Mouse (Mus musculus): Measurements from ENCODE around the gene Slc5a2.

DNA sequence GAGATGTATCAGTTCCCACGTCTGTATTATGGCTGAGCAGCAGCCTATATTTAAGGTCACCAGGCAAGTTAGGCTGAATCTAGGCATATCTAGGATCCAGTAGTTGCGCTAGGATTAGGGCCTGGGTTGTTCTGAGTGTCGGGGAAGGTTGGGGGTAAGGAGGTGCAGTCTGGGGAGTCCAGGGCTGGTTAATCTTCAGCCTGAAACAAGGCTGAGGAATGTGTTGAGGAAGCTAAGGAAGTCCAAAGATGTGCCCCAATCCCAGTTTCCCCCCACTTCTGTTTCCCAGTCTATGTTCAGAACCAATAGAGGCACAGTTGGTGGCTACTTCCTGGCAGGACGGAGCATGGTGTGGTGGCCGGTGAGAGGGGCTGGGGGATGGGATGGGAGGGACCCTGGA is 599 bp downstream of the Slc5a2 start:
- TF ChIP-seq MAZ (IDR thresholded peaks at IDR 0.05; ENCODE audit: low read depth, low read length) (no peak), MAFK (IDR thresholded peaks at IDR 0.05; ENCODE audit: insufficient replicate concordance, low read length) (no peak), BHLHE40 (IDR thresholded peaks at IDR 0.05; ENCODE audit: low read depth, low read length) (no peak), ZMIZ1 (IDR thresholded peaks at IDR 0.05; ENCODE audit: low read depth, low read length) (no peak), POLR2AphosphoS2 (IDR thresholded peaks at IDR 0.05; ENCODE audit: low read depth, low read length) (no peak), ETS1 (conservative IDR thresholded peaks at IDR 0.05; ENCODE audit: low read depth, low read length) (no peak), CTCF (conservative IDR thresholded peaks at IDR 0.05 in 1 of 2, IDR thresholded peaks at IDR 0.05 in 1 of 2; ENCODE audit: low read depth in 2 of 2, low read length in 2 of 2) (no peak), USF2 (conservative IDR thresholded peaks at IDR 0.05; ENCODE audit: low read depth, low read length) (no peak), JUND (conservative IDR thresholded peaks at IDR 0.05; ENCODE audit: low read depth, low read length) (no peak)
